Mouse (Mus musculus): ENCODE results near the gene Med25.
A peak's percentile ranks its signal among the peaks of the same experiment; 100 is the strongest.

DNA sequence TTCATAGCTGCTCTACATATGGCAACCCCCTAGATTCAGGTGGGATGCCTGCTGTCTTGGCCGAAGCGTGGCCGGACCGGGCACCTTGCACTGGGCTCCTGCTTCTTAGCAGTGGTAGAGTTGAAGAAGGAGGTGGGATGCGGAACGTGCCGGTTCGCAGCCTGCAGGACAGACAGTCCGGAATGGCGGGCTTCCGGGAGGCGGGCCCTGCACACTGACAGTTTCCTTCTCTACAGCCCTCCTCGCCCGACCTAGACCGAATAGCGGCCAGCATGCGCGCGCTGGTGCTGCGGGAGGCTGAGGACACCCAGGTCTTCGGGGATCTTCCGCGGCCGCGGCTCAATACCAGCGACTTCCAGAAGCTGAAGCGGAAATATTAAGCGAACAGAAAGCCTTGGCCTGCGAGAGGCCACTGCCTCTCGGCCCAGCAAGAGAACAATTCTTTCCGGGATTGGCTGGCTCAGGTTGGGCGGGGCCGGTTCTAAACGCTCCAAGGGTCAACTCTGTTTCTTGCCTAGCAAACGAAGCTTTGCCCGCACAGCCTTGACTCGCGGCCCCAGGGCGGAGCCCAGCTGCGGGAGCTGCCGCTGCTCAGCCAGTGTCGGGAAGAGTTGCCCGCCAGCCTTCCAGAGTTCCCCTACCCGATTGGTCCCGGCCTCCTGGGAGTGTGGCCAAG lies 38.0 kb downstream of the Med25 start:
- TF ChIP-seq CTCF (IDR thresholded peaks at IDR 0.05) (no peak), POLR2A (IDR thresholded peaks at IDR 0.05; ENCODE audit: insufficient read depth, low read depth, low read length) (peak; percentile 76), EP300 (IDR thresholded peaks at IDR 0.05; ENCODE audit: insufficient read depth, low read depth, low read length) (0 out of 2 replicates have a peak, but pooled peaks have one; percentile 10)

All from heart, adult 2 months (tissue).